Mouse (Mus musculus) liver, embryonic 14.5 days (tissue): ENCODE measurements around the gene Snx15. TPM values are rescaled to one million over a fixed set of nuclear protein-coding genes. Genes with fewer than 3 reads are reported as not detected.

ENCODE experiments used
- ATAC-seq: fragments of 200-750 bp; cut with Nextera tagmentation; 2 replicates; pipeline ENCODE4 v1.8.0; 2017; ENCODE audit warnings: moderate number of reproducible peaks, mild to moderate bottlenecking, moderate library complexity; ENCODE audit not compliant: insufficient read depth
- DNase-seq, 3 experiments: peaks; one replicate each; pipeline ENCODE4 v3.0.0-alpha.2; 2012 to 2013; ENCODE audit warnings: low read depth in 3 of 3, low spot score in 3 of 3
- H3K27ac ChIP-seq: fragments of 300-500 bp; sonication (generic); 2 replicates; pipeline ENCODE4 v1.5.1; 2014; ENCODE audit warnings: moderate library complexity, mild to moderate bottlenecking, control low read depth, inconsistent platforms
- H3K27me3 ChIP-seq: fragments of 300-500 bp; sonication (generic); 2 replicates; pipeline ENCODE4 v1.6.1; 2014; ENCODE audit warnings: mild to moderate bottlenecking, low read length, moderate library complexity; ENCODE audit not compliant: control insufficient read depth, insufficient read depth
- H3K36me3 ChIP-seq: fragments of 300-500 bp; sonication (generic); replicated peaks from 2 replicates; pipeline ENCODE4 v1.6.1; 2014; ENCODE audit warnings: low read depth; ENCODE audit not compliant: control insufficient read depth, insufficient read depth
- H3K4me1 ChIP-seq, 2 experiments: fragments of 200-500 bp in 1 of 2; fragments of 300-500 bp in 1 of 2; sonication (generic) in 1 of 2; replicated peaks; 2 replicates each; pipeline ENCODE4 v1.6.1; 2012 to 2014; ENCODE audit warnings: antibody characterized with exemption in 1 of 2, inconsistent platforms in 1 of 2, low read length in 1 of 2; ENCODE audit not compliant: control insufficient read depth in 2 of 2, insufficient read depth in 2 of 2
- H3K4me2 ChIP-seq: fragments of 300-500 bp; sonication (generic); 2 replicates; pipeline ENCODE4 v1.6.1; 2014; ENCODE audit warnings: low read depth, mild to moderate bottlenecking, control low read depth, moderate library complexity
- H3K4me3 ChIP-seq, 2 experiments: fragments of 200-500 bp in 1 of 2; fragments of 300-500 bp in 1 of 2; sonication (generic) in 1 of 2; 2 replicates each; pipeline ENCODE4 v1.5.1; 2012 to 2014; ENCODE audit warnings: low read depth in 2 of 2, low read length in 2 of 2, mild to moderate bottlenecking in 2 of 2, control low read depth in 1 of 2, inconsistent platforms in 1 of 2, moderate library complexity in 1 of 2; ENCODE audit not compliant: insufficient read depth in 1 of 2
- H3K9ac ChIP-seq: fragments of 300-500 bp; sonication (generic); replicated peaks from 2 replicates; pipeline ENCODE4 v1.6.1; 2014; ENCODE audit warnings: mild to moderate bottlenecking, control low read depth, moderate library complexity
- H3K9me3 ChIP-seq: fragments of 300-500 bp; sonication (generic); 2 replicates; pipeline ENCODE4 v1.6.1; 2016; ENCODE audit warnings: low read length, mixed read lengths; ENCODE audit not compliant: control insufficient read depth
- CTCF ChIP-seq: IDR thresholded peaks from 2 replicates; pipeline ENCODE4 v1.5.1; 2016; ENCODE audit warnings: antibody characterized with exemption, low read depth, control low read depth
- EP300 ChIP-seq: IDR thresholded peaks from 2 replicates; pipeline ENCODE4 v1.6.1; 2016; ENCODE audit warnings: antibody characterized with exemption, low read depth
- WGBS: fragments of 180-500 bp; shearing (Covaris S2); extraction: QIAGEN DNeasy Blood & Tissue Kit; methylation state at CpG from one replicate; pipeline ENCODE4 v1.1.7; 2014; ENCODE audit not compliant: insufficient replicate concordance; 5-methylcytosine and 5-hydroxymethylcytosine counted together
- polyA plus RNA-seq, 2 experiments: library from polyadenylated mRNA; depleted of rRNA in 1 of 2; stranded (reverse) in 1 of 2; unstranded in 1 of 2; fragments of >200 nt; fragmentation: Nextera tagmentation in 1 of 2; extraction: Ambion mirVana in 1 of 2; gene quantifications; 2 replicates each; pipeline versions ENCODE4 v1.2.1 to v1.2.3; 2012 to 2014

Snx15 gene
- polyA plus RNA-seq, 2 experiments, result 41.8 to 42.2 TPM

GRCm38 (mm10) chr19:6076564-6077393, 51.3 kb downstream of the Snx15 start, which contains the start of gene Vps51:
Gene Vps51, minus strand, starts transcription at chr19:6077231.
- peak within 1 kb of the TSS; percentile 10 for H3K27ac ChIP-seq
- peak within 1 kb of the TSS; percentile 79 for H3K4me2 ChIP-seq
- H3K36me3 ChIP-seq, result no peaks in the 10 kb centered on the region; the same call in none of the 2 replicates
- peak within 1 kb of the TSS; percentile 73 to 75 for H3K4me3 ChIP-seq
- peaks cover 0 to 8% of the 10 kb centered on the region in 2 experiments; a peak in 3 of 4 replicates for H3K4me1 ChIP-seq
- peak; percentile 81 to 85 (median 85) for DNase-seq
- TF ChIP-seq CTCF (no peak), EP300 (no peak; the same call in 1 of the 2 replicates)
- H3K9me3 ChIP-seq, result no peaks in the 10 kb centered on the region
- peak; percentile 85 for ATAC-seq
- H3K9ac ChIP-seq, result peak within 1 kb of the TSS; percentile 55
- WGBS, result under 1% methylated on average over 33 of the region's 33 CpGs
- H3K27me3 ChIP-seq, result no peaks in the 10 kb centered on the region

GRCm38 (mm10) chr19:6073889-6074288, 54.2 kb downstream of the Snx15 start:
- 78% methylated on average over 5 of the region's 5 CpGs for WGBS
- Histone ChIP-seq H3K4me1 (peaks cover 0 to 8% of the 10 kb centered on the region in 2 experiments; a peak in 3 of 4 replicates), H3K27ac (no peak overlapping the region)

GRCm38 (mm10) chr19:6071261-6071660, 56.8 kb downstream of the Snx15 start:
- Histone ChIP-seq H3K9me3 (no peaks in the 10 kb centered on the region), H3K36me3 (0 out of 2 replicates have a peak, but pooled peaks cover 3% of the 10 kb centered on the region), H3K27ac (no peak overlapping the region), H3K27me3 (no peaks in the 10 kb centered on the region), H3K4me1 (peaks cover 5 to 11% of the 10 kb centered on the region in 2 experiments), H3K4me3 (no peak overlapping the region), H3K9ac (no peak overlapping the region), H3K4me2 (no peak overlapping the region)
- DNase-seq, result no peak
- ATAC-seq, result no peak
- 90% methylated on average over 19 of the region's 19 CpGs for WGBS
- TF ChIP-seq CTCF, result no peak
- TF ChIP-seq EP300, result no peak

More at GRCm38 (mm10) chr19:6073889-6074288, 54.2 kb downstream of the Snx15 start:
- DNase-seq, result no peak
- Histone ChIP-seq H3K4me2 (no peak overlapping the region), H3K4me3 (no peak overlapping the region), H3K27me3 (no peaks in the 10 kb centered on the region), H3K36me3 (0 out of 2 replicates have a peak, but pooled peaks cover 2% of the 10 kb centered on the region), H3K9me3 (no peaks in the 10 kb centered on the region), H3K9ac (no peak overlapping the region)
- TF ChIP-seq CTCF (no peak), EP300 (no peak)
- ATAC-seq, result no peak

- TF ChIP-seq EP300, result no peak
- TF ChIP-seq CTCF, result no peak
- Histone ChIP-seq H3K4me1 (peaks cover 5 to 7% of the 10 kb centered on the region in 2 experiments), H3K27ac (no peak overlapping the region), H3K4me2 (no peak overlapping the region), H3K9me3 (no peaks in the 10 kb centered on the region), H3K4me3 (no peak overlapping the region), H3K27me3 (no peaks in the 10 kb centered on the region), H3K36me3 (0 out of 2 replicates have a peak, but pooled peaks cover 3% of the 10 kb centered on the region), H3K9ac (no peak overlapping the region)
- ATAC-seq (no peak), DNase-seq (no peak)
- 87% methylated on average over 31 of the region's 31 CpGs for WGBS
Observed at GRCm38 (mm10) chr19:6070571-6071250, 57.4 kb downstream of the Snx15 start.

DNA sequence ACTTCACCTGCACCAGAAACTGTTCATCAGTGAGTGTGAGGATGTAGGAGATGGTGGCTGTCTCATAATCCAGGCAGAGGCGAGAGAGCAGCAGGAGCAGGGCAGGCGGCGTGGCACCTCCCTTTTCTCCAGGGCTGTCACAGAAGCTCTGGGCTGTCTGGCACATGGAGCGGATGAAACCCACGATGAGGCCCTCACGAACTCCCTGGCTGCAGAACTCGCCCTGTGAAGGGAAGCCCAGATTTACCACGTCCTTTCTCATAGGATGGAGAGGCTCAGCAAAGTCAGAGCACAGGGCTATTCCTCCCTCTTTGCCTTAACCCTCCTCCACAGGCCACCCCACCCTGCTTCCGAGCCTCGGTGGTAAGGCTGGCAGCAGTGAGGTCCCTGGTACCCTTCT, 58.3 kb downstream of the Snx15 start:
- H3K36me3 ChIP-seq, result 0 out of 2 replicates have a peak, but pooled peaks cover 3% of the 10 kb centered on the region
- no peak overlapping the region for H3K4me2 ChIP-seq
- ATAC-seq, result no peak
- WGBS, result 80% methylated on average over 10 of the region's 10 CpGs
- TF ChIP-seq CTCF (no peak), EP300 (no peak)
- H3K27ac ChIP-seq, result no peak overlapping the region
- no peaks in the 10 kb centered on the region for H3K27me3 ChIP-seq
- H3K9ac ChIP-seq, result no peak overlapping the region
- H3K4me3 ChIP-seq, result no peak overlapping the region
- DNase-seq, result no peak
- no peaks in the 10 kb centered on the region for H3K9me3 ChIP-seq
- peaks cover 5 to 7% of the 10 kb centered on the region in 2 experiments for H3K4me1 ChIP-seq

Other genes starting within 250 kb of the Snx15 start
- 2.2 and 2.4 TPM in 2 replicates for gene Tigd3, start 234.2 kb downstream of the Snx15 start, polyA plus RNA-seq (2012; rRNA removed)
- gene Tigd3, start 234.2 kb downstream of the Snx15 start, polyA plus RNA-seq (2014; fragmentation: Nextera tagmentation; extraction: Ambion mirVana), result 1.1 TPM in 2 replicates
- 35.3 and 36.0 TPM in 2 replicates for gene Dpf2, start 215.3 kb downstream of the Snx15 start, polyA plus RNA-seq (2012; rRNA removed)
- 45.1 and 54.5 TPM in 2 replicates for gene Dpf2, start 215.3 kb downstream of the Snx15 start, polyA plus RNA-seq (2014; fragmentation: Nextera tagmentation; extraction: Ambion mirVana)
- 2.2 and 2.3 TPM in 2 replicates for gene Cdc42ep2, start 203.5 kb downstream of the Snx15 start, polyA plus RNA-seq (2012; rRNA removed)
- 1.6 and 2.1 TPM in 2 replicates for gene Cdc42ep2, start 203.5 kb downstream of the Snx15 start, polyA plus RNA-seq (2014; fragmentation: Nextera tagmentation; extraction: Ambion mirVana)
- gene Pola2, start 164.1 kb downstream of the Snx15 start, polyA plus RNA-seq (2012; rRNA removed), result 60.9 and 66.4 TPM in 2 replicates
- gene Pola2, start 164.1 kb downstream of the Snx15 start, polyA plus RNA-seq (2014; fragmentation: Nextera tagmentation; extraction: Ambion mirVana), result 63.0 and 68.1 TPM in 2 replicates
- not detected in 2 replicates for gene Slc22a20, start 142.2 kb downstream of the Snx15 start, polyA plus RNA-seq (2012; rRNA removed)
- 0.08 TPM in 1 of 2 replicates, not detected in the other for gene Slc22a20, start 142.2 kb downstream of the Snx15 start, polyA plus RNA-seq (2014; fragmentation: Nextera tagmentation; extraction: Ambion mirVana)
- gene Capn1, start 112.4 kb downstream of the Snx15 start, polyA plus RNA-seq (2012; rRNA removed), result 25.4 and 28.0 TPM in 2 replicates
- gene Capn1, start 112.4 kb downstream of the Snx15 start, polyA plus RNA-seq (2014; fragmentation: Nextera tagmentation; extraction: Ambion mirVana), result 25.6 and 28.7 TPM in 2 replicates
- gene Syvn1, start 81.7 kb downstream of the Snx15 start, polyA plus RNA-seq (2012; rRNA removed), result 11.5 and 13.2 TPM in 2 replicates
- 9.7 and 12.6 TPM in 2 replicates for gene Syvn1, start 81.7 kb downstream of the Snx15 start, polyA plus RNA-seq (2014; fragmentation: Nextera tagmentation; extraction: Ambion mirVana)
- gene Mrpl49, start 70.5 kb downstream of the Snx15 start, polyA plus RNA-seq (2012; rRNA removed), result 22.0 and 29.6 TPM in 2 replicates
- gene Mrpl49, start 70.5 kb downstream of the Snx15 start, polyA plus RNA-seq (2014; fragmentation: Nextera tagmentation; extraction: Ambion mirVana), result 43.7 and 48.2 TPM in 2 replicates
- gene Fau, start 70.5 kb downstream of the Snx15 start, polyA plus RNA-seq (2012; rRNA removed), result 853 and 969 TPM in 2 replicates
- 593 and 639 TPM in 2 replicates for gene Fau, start 70.5 kb downstream of the Snx15 start, polyA plus RNA-seq (2014; fragmentation: Nextera tagmentation; extraction: Ambion mirVana)
- gene Znhit2, start 67.1 kb downstream of the Snx15 start, polyA plus RNA-seq (2012; rRNA removed), result 15.8 and 17.9 TPM in 2 replicates
- 19.3 and 20.4 TPM in 2 replicates for gene Znhit2, start 67.1 kb downstream of the Snx15 start, polyA plus RNA-seq (2014; fragmentation: Nextera tagmentation; extraction: Ambion mirVana)
- gene Tm7sf2, start 59.9 kb downstream of the Snx15 start, polyA plus RNA-seq (2012; rRNA removed), result 35.9 and 43.4 TPM in 2 replicates
- 35.0 and 35.7 TPM in 2 replicates for gene Tm7sf2, start 59.9 kb downstream of the Snx15 start, polyA plus RNA-seq (2014; fragmentation: Nextera tagmentation; extraction: Ambion mirVana)
- 20.7 and 21.9 TPM in 2 replicates for gene Vps51, start 51.1 kb downstream of the Snx15 start, polyA plus RNA-seq (2012; rRNA removed)
- gene Vps51, start 51.1 kb downstream of the Snx15 start, polyA plus RNA-seq (2014; fragmentation: Nextera tagmentation; extraction: Ambion mirVana), result 19.9 and 23.3 TPM in 2 replicates
- not detected in 2 replicates for gene Tmem262, start 48.3 kb downstream of the Snx15 start, polyA plus RNA-seq (2012; rRNA removed)
- gene Tmem262, start 48.3 kb downstream of the Snx15 start, polyA plus RNA-seq (2014; fragmentation: Nextera tagmentation; extraction: Ambion mirVana), result not detected in 2 replicates
- gene Gm28374, start 46.0 kb downstream of the Snx15 start, polyA plus RNA-seq (2012; rRNA removed), result 0.16 and 0.17 TPM in 2 replicates
- gene Gm28374, start 46.0 kb downstream of the Snx15 start, polyA plus RNA-seq (2014; fragmentation: Nextera tagmentation; extraction: Ambion mirVana), result 0.33 and 0.38 TPM in 2 replicates
- 20.8 and 24.1 TPM in 2 replicates for gene Zfpl1, start 43.3 kb downstream of the Snx15 start, polyA plus RNA-seq (2012; rRNA removed)
- 18.1 and 20.4 TPM in 2 replicates for gene Zfpl1, start 43.3 kb downstream of the Snx15 start, polyA plus RNA-seq (2014; fragmentation: Nextera tagmentation; extraction: Ambion mirVana)
- 17.6 and 23.1 TPM in 2 replicates for gene Cdca5, start 43.3 kb downstream of the Snx15 start, polyA plus RNA-seq (2012; rRNA removed)
- 30.9 and 33.7 TPM in 2 replicates for gene Cdca5, start 43.3 kb downstream of the Snx15 start, polyA plus RNA-seq (2014; fragmentation: Nextera tagmentation; extraction: Ambion mirVana)
- 0.68 TPM in 1 of 2 replicates, not detected in the other for gene AC131692.1, start 33.9 kb downstream of the Snx15 start, polyA plus RNA-seq (2012; rRNA removed)
- 0.22 TPM in 1 of 2 replicates, not detected in the other for gene AC131692.1, start 33.9 kb downstream of the Snx15 start, polyA plus RNA-seq (2014; fragmentation: Nextera tagmentation; extraction: Ambion mirVana)
- 4.3 and 6.4 TPM in 2 replicates for gene Naaladl1, start 22.5 kb downstream of the Snx15 start, polyA plus RNA-seq (2012; rRNA removed)
- 1.1 and 1.9 TPM in 2 replicates for gene Naaladl1, start 22.5 kb downstream of the Snx15 start, polyA plus RNA-seq (2014; fragmentation: Nextera tagmentation; extraction: Ambion mirVana)
- gene Sac3d1, start 9.7 kb downstream of the Snx15 start, polyA plus RNA-seq (2012; rRNA removed), result 18.4 and 25.5 TPM in 2 replicates
- 22.7 and 22.9 TPM in 2 replicates for gene Sac3d1, start 9.7 kb downstream of the Snx15 start, polyA plus RNA-seq (2014; fragmentation: Nextera tagmentation; extraction: Ambion mirVana)
- 0.35 and 0.57 TPM in 2 replicates for gene Batf2, start 12.7 kb upstream of the Snx15 start, polyA plus RNA-seq (2012; rRNA removed)
- gene Batf2, start 12.7 kb upstream of the Snx15 start, polyA plus RNA-seq (2014; fragmentation: Nextera tagmentation; extraction: Ambion mirVana), result 0.09 TPM in 1 of 2 replicates, not detected in the other
- 26.1 and 32.8 TPM in 2 replicates for gene Arl2, start 13.2 kb upstream of the Snx15 start, polyA plus RNA-seq (2012; rRNA removed)
- 22.4 and 27.5 TPM in 2 replicates for gene Arl2, start 13.2 kb upstream of the Snx15 start, polyA plus RNA-seq (2014; fragmentation: Nextera tagmentation; extraction: Ambion mirVana)
- not detected in 2 replicates for gene Majin, start 56.1 kb upstream of the Snx15 start, polyA plus RNA-seq (2012; rRNA removed)
- not detected in 2 replicates for gene Majin, start 56.1 kb upstream of the Snx15 start, polyA plus RNA-seq (2014; fragmentation: Nextera tagmentation; extraction: Ambion mirVana)
- not detected in 2 replicates for gene Gpha2, start 98.1 kb upstream of the Snx15 start, polyA plus RNA-seq (2012; rRNA removed)
- not detected in 2 replicates for gene Gpha2, start 98.1 kb upstream of the Snx15 start, polyA plus RNA-seq (2014; fragmentation: Nextera tagmentation; extraction: Ambion mirVana)
- gene Ppp2r5b, start 107.6 kb upstream of the Snx15 start, polyA plus RNA-seq (2012; rRNA removed), result 3.2 TPM in 2 replicates
- gene Ppp2r5b, start 107.6 kb upstream of the Snx15 start, polyA plus RNA-seq (2014; fragmentation: Nextera tagmentation; extraction: Ambion mirVana), result 2.4 and 2.5 TPM in 2 replicates
- gene Atg2a, start 113.4 kb upstream of the Snx15 start, polyA plus RNA-seq (2012; rRNA removed), result 5.0 and 5.4 TPM in 2 replicates
- gene Atg2a, start 113.4 kb upstream of the Snx15 start, polyA plus RNA-seq (2014; fragmentation: Nextera tagmentation; extraction: Ambion mirVana), result 4.1 and 4.4 TPM in 2 replicates
- gene Ehd1, start 148.4 kb upstream of the Snx15 start, polyA plus RNA-seq (2012; rRNA removed), result 65.3 and 81.6 TPM in 2 replicates
- 38.0 and 49.6 TPM in 2 replicates for gene Ehd1, start 148.4 kb upstream of the Snx15 start, polyA plus RNA-seq (2014; fragmentation: Nextera tagmentation; extraction: Ambion mirVana)
- 2.0 and 2.1 TPM in 2 replicates for gene Cdc42bpg, start 178.2 kb upstream of the Snx15 start, polyA plus RNA-seq (2012; rRNA removed)
- gene Cdc42bpg, start 178.2 kb upstream of the Snx15 start, polyA plus RNA-seq (2014; fragmentation: Nextera tagmentation; extraction: Ambion mirVana), result 0.32 and 0.33 TPM in 2 replicates
- gene Men1, start 206.7 kb upstream of the Snx15 start, polyA plus RNA-seq (2012; rRNA removed), result 19.9 and 20.4 TPM in 2 replicates
- gene Men1, start 206.7 kb upstream of the Snx15 start, polyA plus RNA-seq (2014; fragmentation: Nextera tagmentation; extraction: Ambion mirVana), result 12.5 and 13.5 TPM in 2 replicates
- gene Map4k2, start 212.8 kb upstream of the Snx15 start, polyA plus RNA-seq (2012; rRNA removed), result 15.9 and 17.6 TPM in 2 replicates
- 3.0 and 3.7 TPM in 2 replicates for gene Map4k2, start 212.8 kb upstream of the Snx15 start, polyA plus RNA-seq (2014; fragmentation: Nextera tagmentation; extraction: Ambion mirVana)
- gene Sf1, start 235.4 kb upstream of the Snx15 start, polyA plus RNA-seq (2012; rRNA removed), result 57.4 and 60.9 TPM in 2 replicates
- gene Sf1, start 235.4 kb upstream of the Snx15 start, polyA plus RNA-seq (2014; fragmentation: Nextera tagmentation; extraction: Ambion mirVana), result 57.9 and 65.0 TPM in 2 replicates